Mouse (Mus musculus) liver, embryonic 14.5 days (tissue): ENCODE measurements at regions not wholly inside any gene's neighbourhood (a gene's known extent, or its start where the extent isn't known, plus 50 kb on each side); places are given as distances from the start of the nearest gene placed in this dataset.

ENCODE experiments used
- ATAC-seq: fragments of 200-750 bp; cut with Nextera tagmentation; 2 replicates; pipeline ENCODE4 v1.8.0; 2017; ENCODE audit warnings: moderate number of reproducible peaks, mild to moderate bottlenecking, moderate library complexity; ENCODE audit not compliant: insufficient read depth
- DNase-seq, 3 experiments: peaks; one replicate each; pipeline ENCODE4 v3.0.0-alpha.2; 2012 to 2013; ENCODE audit warnings: low read depth in 3 of 3, low spot score in 3 of 3
- H3K27ac ChIP-seq: fragments of 300-500 bp; sonication (generic); 2 replicates; pipeline ENCODE4 v1.5.1; 2014; ENCODE audit warnings: moderate library complexity, mild to moderate bottlenecking, control low read depth, inconsistent platforms
- H3K27me3 ChIP-seq: fragments of 300-500 bp; sonication (generic); 2 replicates; pipeline ENCODE4 v1.6.1; 2014; ENCODE audit warnings: mild to moderate bottlenecking, low read length, moderate library complexity; ENCODE audit not compliant: control insufficient read depth, insufficient read depth
- H3K36me3 ChIP-seq: fragments of 300-500 bp; sonication (generic); replicated peaks from 2 replicates; pipeline ENCODE4 v1.6.1; 2014; ENCODE audit warnings: low read depth; ENCODE audit not compliant: control insufficient read depth, insufficient read depth
- H3K4me1 ChIP-seq, 2 experiments: fragments of 200-500 bp in 1 of 2; fragments of 300-500 bp in 1 of 2; sonication (generic) in 1 of 2; replicated peaks; 2 replicates each; pipeline ENCODE4 v1.6.1; 2012 to 2014; ENCODE audit warnings: antibody characterized with exemption in 1 of 2, inconsistent platforms in 1 of 2, low read length in 1 of 2; ENCODE audit not compliant: control insufficient read depth in 2 of 2, insufficient read depth in 2 of 2
- H3K4me2 ChIP-seq: fragments of 300-500 bp; sonication (generic); 2 replicates; pipeline ENCODE4 v1.6.1; 2014; ENCODE audit warnings: low read depth, mild to moderate bottlenecking, control low read depth, moderate library complexity
- H3K4me3 ChIP-seq, 2 experiments: fragments of 200-500 bp in 1 of 2; fragments of 300-500 bp in 1 of 2; sonication (generic) in 1 of 2; 2 replicates each; pipeline ENCODE4 v1.5.1; 2012 to 2014; ENCODE audit warnings: low read depth in 2 of 2, low read length in 2 of 2, mild to moderate bottlenecking in 2 of 2, control low read depth in 1 of 2, inconsistent platforms in 1 of 2, moderate library complexity in 1 of 2; ENCODE audit not compliant: insufficient read depth in 1 of 2
- H3K9ac ChIP-seq: fragments of 300-500 bp; sonication (generic); replicated peaks from 2 replicates; pipeline ENCODE4 v1.6.1; 2014; ENCODE audit warnings: mild to moderate bottlenecking, control low read depth, moderate library complexity
- H3K9me3 ChIP-seq: fragments of 300-500 bp; sonication (generic); 2 replicates; pipeline ENCODE4 v1.6.1; 2016; ENCODE audit warnings: low read length, mixed read lengths; ENCODE audit not compliant: control insufficient read depth
- CTCF ChIP-seq: IDR thresholded peaks from 2 replicates; pipeline ENCODE4 v1.5.1; 2016; ENCODE audit warnings: antibody characterized with exemption, low read depth, control low read depth
- EP300 ChIP-seq: IDR thresholded peaks from 2 replicates; pipeline ENCODE4 v1.6.1; 2016; ENCODE audit warnings: antibody characterized with exemption, low read depth
- WGBS: fragments of 180-500 bp; shearing (Covaris S2); extraction: QIAGEN DNeasy Blood & Tissue Kit; methylation state at CpG from one replicate; pipeline ENCODE4 v1.1.7; 2014; ENCODE audit not compliant: insufficient replicate concordance; 5-methylcytosine and 5-hydroxymethylcytosine counted together

GRCm38 (mm10) chr4:125941266-125941665, 83.1 kb upstream of the Csf3r start:
- 35% methylated on average over 5 of the region's 5 CpGs for WGBS
- Histone ChIP-seq H3K4me1 (no peaks in the 10 kb centered on the region), H3K27me3 (no peaks in the 10 kb centered on the region), H3K4me3 (no peak overlapping the region), H3K36me3 (no peaks in the 10 kb centered on the region), H3K27ac (no peak overlapping the region), H3K9ac (no peak overlapping the region), H3K4me2 (no peak overlapping the region), H3K9me3 (no peaks in the 10 kb centered on the region)
- ATAC-seq (no peak), DNase-seq (no peak)
- no peak for TF ChIP-seq EP300
- no peak for TF ChIP-seq CTCF

DNA sequence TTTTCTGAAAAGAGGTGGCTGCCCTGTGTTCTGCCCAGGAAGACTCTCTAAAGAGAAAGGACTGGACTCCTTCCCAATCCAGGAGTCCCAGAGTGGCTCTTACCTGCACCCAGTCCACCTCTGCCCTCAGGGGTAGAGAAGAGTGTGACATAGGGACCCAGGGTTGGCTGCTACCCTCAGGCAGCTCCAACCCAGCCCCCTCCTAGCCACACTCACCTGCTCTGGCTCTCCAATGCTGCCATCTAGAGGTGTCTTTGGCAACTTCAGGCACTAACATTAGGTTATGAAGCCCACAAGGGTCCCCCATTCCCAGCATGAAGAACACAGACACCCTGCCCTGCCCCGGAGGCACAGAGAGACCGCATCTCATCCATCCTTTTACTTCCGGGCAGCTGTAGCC, 82.4 kb upstream of the Csf3r start:
- Histone ChIP-seq H3K4me2 (no peak overlapping the region), H3K36me3 (no peaks in the 10 kb centered on the region), H3K27me3 (no peaks in the 10 kb centered on the region), H3K4me3 (no peak overlapping the region), H3K4me1 (no peaks in the 10 kb centered on the region), H3K9me3 (no peaks in the 10 kb centered on the region), H3K9ac (no peak overlapping the region), H3K27ac (no peak overlapping the region)
- DNase-seq (no peak), ATAC-seq (no peak)
- WGBS: 42% methylated on average over 3 of the region's 3 CpGs
- TF ChIP-seq CTCF (peak; percentile 35), EP300 (no peak)

DNA sequence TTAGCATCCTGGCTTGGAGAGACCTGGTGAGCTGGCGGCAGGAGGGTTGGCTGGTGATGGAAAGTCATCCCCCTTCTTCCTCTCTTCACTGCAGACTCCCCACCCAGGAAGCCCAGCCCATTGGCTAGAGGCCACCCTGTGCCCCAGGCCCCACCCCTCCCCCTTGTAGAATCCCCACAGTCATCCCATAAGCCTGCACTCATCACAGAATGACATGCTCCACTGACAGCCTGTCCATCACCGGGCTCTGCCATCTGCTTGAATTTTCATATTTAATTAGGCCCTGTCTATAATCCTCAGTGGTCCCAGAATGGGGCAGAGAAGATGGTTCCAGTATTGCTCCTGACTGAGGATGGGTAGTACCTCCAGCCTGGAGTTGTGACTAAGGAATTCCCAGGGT, 79.3 kb upstream of the Csf3r start:
- no peak overlapping the region for H3K27ac ChIP-seq
- ATAC-seq (no peak), DNase-seq (no peak)
- no peak overlapping the region for H3K4me3 ChIP-seq
- H3K36me3 ChIP-seq: no peaks in the 10 kb centered on the region
- no peak overlapping the region for H3K9ac ChIP-seq
- no peaks in the 10 kb centered on the region for H3K4me1 ChIP-seq
- 36% methylated on average over 2 of the region's 2 CpGs for WGBS
- H3K9me3 ChIP-seq: no peaks in the 10 kb centered on the region
- TF ChIP-seq EP300 (no peak), CTCF (no peak)
- no peaks in the 10 kb centered on the region for H3K27me3 ChIP-seq
- H3K4me2 ChIP-seq: no peak overlapping the region

- no peaks in the 10 kb centered on the region for H3K9me3 ChIP-seq
- H3K27ac ChIP-seq: no peak overlapping the region
- TF ChIP-seq CTCF (no peak), EP300 (no peak)
- no peaks in the 10 kb centered on the region for H3K27me3 ChIP-seq
- H3K4me1 ChIP-seq: no peaks in the 10 kb centered on the region
- ATAC-seq (no peak), DNase-seq (no peak)
- H3K9ac ChIP-seq: no peak overlapping the region
- H3K4me2 ChIP-seq: no peak overlapping the region
- no peaks in the 10 kb centered on the region for H3K36me3 ChIP-seq
- H3K4me3 ChIP-seq: no peak overlapping the region
- 44% methylated on average over 9 of the region's 9 CpGs for WGBS
Observed at GRCm38 (mm10) chr4:125959426-125959825, 64.9 kb upstream of the Csf3r start.

- ATAC-seq: no peak
- Histone ChIP-seq H3K4me2 (no peak overlapping the region), H3K4me1 (no peaks in the 10 kb centered on the region), H3K27me3 (no peaks in the 10 kb centered on the region), H3K9me3 (no peaks in the 10 kb centered on the region), H3K36me3 (no peaks in the 10 kb centered on the region), H3K4me3 (no peak overlapping the region), H3K9ac (no peak overlapping the region), H3K27ac (no peak overlapping the region)
- TF ChIP-seq EP300 (no peak), CTCF (no peak)
- DNase-seq: no peak
- 42% methylated on average over 8 of the region's 8 CpGs for WGBS
Observed at GRCm38 (mm10) chr4:125960704-125961279, 63.6 kb upstream of the Csf3r start.
